Mouse (Mus musculus) hindbrain, embryonic 14.5 days (tissue): ENCODE measurements around the gene Fads6. TPM values are rescaled to one million over a fixed set of nuclear protein-coding genes. Genes with fewer than 3 reads are reported as not detected.
A peak's percentile ranks its signal among the peaks of the same experiment; 100 is the strongest.

Experiments
- ATAC-seq: fragments of 200-750 bp; cut with Nextera tagmentation; 2 replicates; pipeline ENCODE4 v1.8.0; 2017; ENCODE audit warnings: moderate number of reproducible peaks, mild to moderate bottlenecking, moderate TSS enrichment, moderate library complexity; ENCODE audit not compliant: low FRiP score
- DNase-seq: peaks from one replicate; pipeline ENCODE4 v3.0.0-alpha.2; 2015; ENCODE audit warnings: low spot score
- H3K27ac ChIP-seq: fragments of 300-500 bp; sonication (generic); 2 replicates; pipeline ENCODE4 v1.5.1; 2014; ENCODE audit warnings: mild to moderate bottlenecking, moderate library complexity
- H3K27me3 ChIP-seq: fragments of 300-500 bp; sonication (generic); 2 replicates; pipeline ENCODE4 v1.6.1; 2014; ENCODE audit warnings: mild to moderate bottlenecking, low read length, mixed read lengths; ENCODE audit not compliant: control insufficient read depth, insufficient read depth
- H3K36me3 ChIP-seq: fragments of 300-500 bp; sonication (generic); replicated peaks from 2 replicates; pipeline ENCODE4 v1.6.1; 2014; ENCODE audit not compliant: control insufficient read depth, insufficient read depth
- H3K4me1 ChIP-seq: fragments of 300-500 bp; sonication (generic); replicated peaks from 2 replicates; pipeline ENCODE4 v1.6.1; 2014; ENCODE audit warnings: antibody characterized with exemption, low read length, mixed read lengths; ENCODE audit not compliant: control insufficient read depth, insufficient read depth
- H3K4me2 ChIP-seq: fragments of 300-500 bp; sonication (generic); replicated peaks from 2 replicates; pipeline ENCODE4 v1.6.1; 2014; ENCODE audit warnings: mild to moderate bottlenecking, moderate library complexity
- H3K4me3 ChIP-seq: fragments of 300-500 bp; sonication (generic); replicated peaks from 2 replicates; pipeline ENCODE4 v1.5.1; 2014; ENCODE audit warnings: mild to moderate bottlenecking, low read length
- H3K9ac ChIP-seq: fragments of 300-500 bp; sonication (generic); 2 replicates; pipeline ENCODE4 v1.6.1; 2014
- H3K9me3 ChIP-seq: fragments of 300-500 bp; sonication (generic); 2 replicates; pipeline ENCODE4 v1.6.1; 2016; ENCODE audit warnings: low read length; ENCODE audit not compliant: control insufficient read depth
- WGBS: fragments of 180-500 bp; shearing (Covaris S2); extraction: QIAGEN DNeasy Blood & Tissue Kit; methylation state at CpG from one replicate; pipeline ENCODE4 v1.1.7; 2014; 5-methylcytosine and 5-hydroxymethylcytosine counted together
- polyA plus RNA-seq: library from polyadenylated mRNA; unstranded; fragments of >200 nt; fragmentation: Nextera tagmentation; extraction: Ambion mirVana; gene quantifications from 2 replicates; pipeline ENCODE4 v1.2.1, GENCODE M21; 2014

Fads6 gene
- polyA plus RNA-seq, 1 experiment from 2014 or later = 1.4 TPM

DNA sequence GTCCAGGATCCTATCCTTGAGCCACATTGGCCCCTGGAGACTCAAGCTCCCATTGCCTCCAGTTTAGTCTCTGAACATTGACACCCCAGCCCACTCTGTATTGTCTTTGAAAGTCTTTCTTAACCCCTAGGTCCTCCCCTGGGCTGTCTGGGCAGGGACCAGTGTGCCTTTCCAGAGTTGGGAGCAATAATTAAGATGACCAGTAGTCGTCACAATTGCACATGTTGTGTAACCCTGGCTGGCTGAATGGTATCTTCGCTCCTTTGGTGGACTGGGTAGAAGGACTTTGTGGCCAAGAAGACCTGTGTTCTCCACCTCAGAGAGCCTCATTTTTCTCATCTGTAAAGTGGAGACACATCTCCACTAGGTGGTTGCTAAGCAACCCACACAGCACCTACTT lies 16.8 kb upstream of the Fads6 start:
- DNase-seq (no peak), ATAC-seq (no peak)
- H3K27me3 ChIP-seq = peaks cover 64% of the 10 kb centered on the region
- H3K4me2 ChIP-seq = no peak overlapping the region
- H3K4me3 ChIP-seq = no peak overlapping the region
- no peaks in the 10 kb centered on the region for H3K9me3 ChIP-seq
- 45% methylated on average over 2 of the region's 2 CpGs for WGBS
- H3K27ac ChIP-seq = no peak overlapping the region
- no peak overlapping the region for H3K9ac ChIP-seq
- H3K4me1 ChIP-seq = 0 out of 2 replicates have a peak, but pooled peaks cover 3% of the 10 kb centered on the region
- H3K36me3 ChIP-seq = no peaks in the 10 kb centered on the region

DNA sequence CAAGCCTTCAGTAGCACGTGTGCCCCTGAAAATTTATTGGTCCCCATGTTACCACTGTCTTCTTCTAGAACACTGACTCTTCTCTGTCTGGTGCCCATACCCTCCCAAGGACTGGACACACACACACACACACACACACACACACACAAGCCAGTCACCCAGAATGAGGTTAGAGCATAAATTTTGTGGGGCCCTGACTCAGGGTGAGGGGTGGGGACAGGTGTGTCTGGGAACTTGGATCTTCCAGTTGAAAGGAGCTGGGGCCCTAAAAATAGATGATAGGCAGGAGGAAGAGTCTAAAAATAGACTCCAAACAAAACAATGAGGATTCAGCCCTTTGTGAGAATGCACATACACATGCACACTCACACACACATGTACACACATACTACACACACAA lies 11.3 kb upstream of the Fads6 start:
- H3K36me3 ChIP-seq = no peaks in the 10 kb centered on the region
- H3K4me3 ChIP-seq = no peak overlapping the region
- peaks cover 14% of the 10 kb centered on the region; the same call in 1 of the 2 replicates for H3K27me3 ChIP-seq
- no peak overlapping the region for H3K4me2 ChIP-seq
- no peak overlapping the region for H3K9ac ChIP-seq
- ATAC-seq (no peak), DNase-seq (no peak)
- no peak overlapping the region for H3K27ac ChIP-seq
- H3K4me1 ChIP-seq = no peaks in the 10 kb centered on the region
- 80% methylated on average over 1 of the region's 1 CpGs for WGBS
- H3K9me3 ChIP-seq = no peaks in the 10 kb centered on the region

DNA sequence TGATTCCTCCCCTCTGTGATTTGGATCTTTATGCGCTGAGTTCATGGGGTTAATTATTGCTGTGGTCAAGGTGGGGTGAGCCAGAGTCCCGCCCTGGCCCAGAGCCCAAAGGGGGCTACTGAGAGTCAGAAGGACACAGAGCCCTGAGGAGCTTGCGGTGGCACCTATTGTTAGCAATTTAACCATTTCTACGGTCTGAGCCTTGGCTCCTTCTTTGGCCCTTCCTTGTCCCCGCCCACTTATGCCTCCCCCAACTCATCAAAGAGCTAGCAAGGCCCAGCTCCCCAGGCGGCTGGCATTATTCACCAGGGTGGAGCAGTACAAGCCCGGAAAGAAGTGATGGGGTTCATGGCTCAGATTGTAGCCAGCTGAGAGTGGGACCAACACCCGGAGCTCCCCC lies 9.4 kb upstream of the Fads6 start, which contains the start of gene Otop2:
Otop2 (plus strand) TSS at position 301 of the 400 bp plus-strand sequence.
- DNase-seq (no peak), ATAC-seq (no peak)
- WGBS = 12% methylated on average over 8 of the region's 8 CpGs
- H3K36me3 ChIP-seq = no peaks in the 10 kb centered on the region
- no peak within 1 kb of the TSS for H3K27ac ChIP-seq
- no peaks in the 10 kb centered on the region for H3K9me3 ChIP-seq
- H3K4me2 ChIP-seq = no peak within 1 kb of the TSS
- H3K9ac ChIP-seq = no peak within 1 kb of the TSS
- 0 out of 2 replicates have a peak, but pooled peaks cover 3% of the 10 kb centered on the region for H3K27me3 ChIP-seq
- H3K4me3 ChIP-seq = no peak within 1 kb of the TSS
- H3K4me1 ChIP-seq = no peaks in the 10 kb centered on the region

DNA sequence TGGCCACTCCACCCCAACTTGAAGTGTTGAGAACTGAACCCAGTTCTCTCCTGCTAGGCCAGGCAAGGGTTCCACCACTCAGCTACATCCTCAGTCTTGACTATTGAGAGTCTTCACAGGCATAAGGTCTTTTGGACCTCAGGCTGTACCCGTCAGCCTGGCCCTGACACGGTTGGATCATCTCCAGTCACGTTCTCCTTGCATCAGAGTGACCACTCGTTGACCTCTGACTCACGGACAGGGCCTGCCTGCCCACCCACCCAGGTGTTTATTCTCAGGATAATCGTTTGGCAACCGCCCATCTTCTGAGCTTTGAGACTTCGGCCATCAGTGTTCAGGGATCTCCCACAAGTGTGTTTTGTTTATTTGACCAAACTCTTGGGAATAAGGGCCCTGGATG lies 5.7 kb upstream of the Fads6 start:
- no peak overlapping the region for H3K27ac ChIP-seq
- 81% methylated on average over 8 of the region's 8 CpGs for WGBS
- ATAC-seq = no peak
- 0 out of 2 replicates have a peak, but pooled peaks cover 6% of the 10 kb centered on the region for H3K27me3 ChIP-seq
- no peak overlapping the region for H3K9ac ChIP-seq
- DNase-seq = no peak
- H3K4me1 ChIP-seq = no peaks in the 10 kb centered on the region
- H3K4me2 ChIP-seq = no peak overlapping the region
- H3K4me3 ChIP-seq = no peak overlapping the region
- 0 out of 2 replicates have a peak, but pooled peaks cover 2% of the 10 kb centered on the region for H3K9me3 ChIP-seq
- H3K36me3 ChIP-seq = no peaks in the 10 kb centered on the region

DNA sequence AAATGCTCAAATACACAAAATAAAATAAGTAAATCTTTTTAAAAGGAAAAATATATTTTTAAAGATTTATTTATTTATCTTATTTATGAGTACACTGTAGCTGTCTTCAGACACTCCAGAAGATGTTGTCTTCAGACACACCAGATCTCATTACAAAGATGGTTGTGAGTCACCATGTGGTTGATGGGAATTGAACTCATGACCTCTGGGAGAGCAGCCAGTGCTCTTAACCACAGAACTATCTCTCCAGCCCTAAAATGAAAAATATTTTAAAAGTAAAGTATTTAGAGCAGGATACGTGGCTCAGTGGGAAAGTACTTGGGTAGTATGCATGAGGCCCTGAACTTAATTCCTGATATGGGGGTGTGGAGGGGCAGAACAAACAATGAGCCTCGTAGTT lies 3.9 kb upstream of the Fads6 start:
- no peak for DNase-seq

DNA sequence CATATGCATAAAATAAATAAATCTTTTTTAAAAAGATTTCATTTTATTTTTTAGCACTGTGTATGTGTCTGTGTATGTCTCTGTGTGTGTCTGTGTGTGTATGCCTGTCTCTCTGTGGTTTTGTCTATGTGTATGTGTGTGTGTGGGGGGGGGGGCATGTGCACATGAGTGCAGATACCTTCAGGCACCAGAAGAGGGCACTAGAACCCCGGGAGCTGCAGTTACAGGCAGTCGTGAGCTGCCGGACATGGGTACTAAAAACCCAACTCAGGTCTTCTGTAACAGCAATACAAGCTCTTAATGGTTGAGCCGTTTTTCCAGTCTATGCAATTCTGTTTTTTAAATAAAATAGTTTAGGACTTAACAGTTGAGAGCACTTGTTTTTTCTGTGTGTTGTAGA lies 3.3 kb upstream of the Fads6 start:
- no peak overlapping the region for H3K27ac ChIP-seq
- H3K4me1 ChIP-seq = peaks cover 6% of the 10 kb centered on the region
- ATAC-seq = no peak

More for the DNA sequence above, 3.9 kb upstream of the Fads6 start:
- H3K4me1 ChIP-seq = peaks cover 6% of the 10 kb centered on the region
- no peak for ATAC-seq
- H3K4me2 ChIP-seq = no peak overlapping the region
- no peak overlapping the region for H3K27ac ChIP-seq
- 0 out of 2 replicates have a peak, but pooled peaks cover 2% of the 10 kb centered on the region for H3K9me3 ChIP-seq
- WGBS = 91% methylated on average over 2 of the region's 2 CpGs
- no peak overlapping the region for H3K9ac ChIP-seq
- peaks cover 9% of the 10 kb centered on the region; the same call in 1 of the 2 replicates for H3K27me3 ChIP-seq
- no peaks in the 10 kb centered on the region for H3K36me3 ChIP-seq
- no peak overlapping the region for H3K4me3 ChIP-seq

DNA sequence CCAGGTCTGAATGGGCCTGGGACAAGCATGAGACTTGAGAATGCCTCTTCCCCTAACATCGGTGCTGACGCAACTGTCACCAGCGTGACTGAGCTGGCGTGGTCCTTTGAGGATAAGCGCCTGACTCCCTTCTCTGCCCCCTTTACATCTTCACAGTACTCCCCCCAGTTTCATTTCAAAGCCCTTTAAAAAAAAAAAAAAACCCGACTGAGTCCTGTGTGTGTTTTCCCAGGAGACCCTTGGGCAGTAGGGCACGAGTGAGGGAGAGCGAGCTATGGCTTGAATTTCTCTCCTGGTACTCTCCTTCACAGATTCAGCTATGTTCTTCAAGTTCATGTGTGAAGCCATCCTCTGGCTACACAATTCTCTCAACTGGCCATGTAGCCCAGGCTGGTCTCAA lies 697 bp upstream of the Fads6 start:
- Histone ChIP-seq H3K9me3 (0 out of 2 replicates have a peak, but pooled peaks cover 2% of the 10 kb centered on the region), H3K27ac (no peak overlapping the region), H3K9ac (no peak overlapping the region), H3K4me2 (peak overlapping the region; percentile 86), H3K4me1 (peaks cover 6% of the 10 kb centered on the region), H3K36me3 (no peaks in the 10 kb centered on the region), H3K4me3 (no peak overlapping the region), H3K27me3 (peaks cover 11% of the 10 kb centered on the region; the same call in 1 of the 2 replicates)
- WGBS = 66% methylated on average over 8 of the region's 8 CpGs
- DNase-seq = no peak
- no peak for ATAC-seq

More for the DNA sequence above, 3.3 kb upstream of the Fads6 start:
- no peak overlapping the region for H3K4me3 ChIP-seq
- no peak for DNase-seq
- 0 out of 2 replicates have a peak, but pooled peaks cover 2% of the 10 kb centered on the region for H3K9me3 ChIP-seq
- H3K36me3 ChIP-seq = no peaks in the 10 kb centered on the region
- peaks cover 11% of the 10 kb centered on the region; the same call in 1 of the 2 replicates for H3K27me3 ChIP-seq
- H3K4me2 ChIP-seq = no peak overlapping the region
- no peak overlapping the region for H3K9ac ChIP-seq
- 85% methylated on average over 4 of the region's 4 CpGs for WGBS

DNA sequence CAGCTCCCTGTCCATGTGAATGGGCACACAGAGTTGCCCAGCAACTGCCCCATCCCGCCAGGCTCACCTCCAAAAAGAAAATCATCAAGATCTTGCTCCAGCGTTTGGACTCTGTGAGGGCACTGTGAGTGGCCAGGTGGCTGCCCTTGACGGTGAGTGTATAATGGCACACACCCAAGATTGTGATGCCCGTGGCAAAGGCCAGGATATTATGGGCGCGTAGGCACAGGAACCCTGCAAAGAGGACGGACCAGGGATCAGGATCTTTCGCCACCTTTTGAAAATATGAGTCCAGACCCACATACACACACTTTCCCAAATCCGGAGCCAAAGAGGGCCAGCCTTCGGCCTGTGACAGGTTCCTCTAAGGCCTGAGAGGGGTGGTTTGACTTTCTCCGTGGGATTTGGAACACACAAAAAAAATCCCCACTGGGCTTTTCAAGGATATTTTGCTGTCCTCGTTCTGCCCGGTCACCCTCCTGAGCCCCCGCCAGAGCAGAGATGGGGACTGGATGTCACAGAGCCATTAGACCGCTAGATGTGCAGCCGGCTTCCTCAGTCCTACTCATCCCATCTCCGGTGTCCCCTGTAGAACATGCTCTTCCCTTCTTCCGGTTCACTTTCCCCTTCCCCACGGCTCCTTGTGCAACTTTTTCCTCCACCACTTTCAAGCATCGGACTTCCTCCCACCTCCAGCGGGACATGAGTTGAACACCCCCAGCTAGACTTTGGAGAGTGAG lies 822 bp downstream of the Fads6 start:
- Histone ChIP-seq H3K9ac (peak overlapping the region; percentile 77), H3K27ac (no peak overlapping the region), H3K9me3 (0 out of 2 replicates have a peak, but pooled peaks cover 2% of the 10 kb centered on the region), H3K4me2 (peak overlapping the region; percentile 86), H3K36me3 (no peaks in the 10 kb centered on the region), H3K4me1 (peaks cover 6% of the 10 kb centered on the region), H3K27me3 (peaks cover 11% of the 10 kb centered on the region; the same call in 1 of the 2 replicates), H3K4me3 (peak overlapping the region; percentile 49)
- WGBS = 54% methylated on average over 21 of the region's 21 CpGs
- DNase-seq = no peak
- no peak for ATAC-seq

DNA sequence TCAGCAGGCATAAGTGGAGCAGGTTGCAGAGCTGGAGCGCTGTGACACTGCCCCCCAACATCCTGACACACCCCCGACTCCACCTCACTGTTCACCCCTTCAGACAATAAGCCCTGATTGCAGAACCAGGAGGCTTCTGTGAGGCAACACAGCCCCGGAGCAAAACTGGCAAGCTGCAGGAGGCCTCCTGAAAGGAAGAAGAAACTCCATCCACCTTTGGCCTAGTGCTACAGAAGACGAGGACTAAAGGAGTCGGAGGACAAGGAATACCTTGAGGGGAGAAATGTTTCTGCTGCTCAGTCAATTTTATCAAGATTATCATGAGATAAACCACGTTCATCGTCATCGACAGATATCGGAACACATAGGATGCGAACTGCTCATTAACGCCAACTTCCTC lies 1.5 kb downstream of the Fads6 start:
- 91% methylated on average over 11 of the region's 11 CpGs for WGBS

More for the DNA sequence above, 1.5 kb downstream of the Fads6 start:
- H3K27ac ChIP-seq = no peak overlapping the region
- no peaks in the 10 kb centered on the region for H3K36me3 ChIP-seq
- H3K4me2 ChIP-seq = peak overlapping the region; percentile 86; the same call in 1 of the 2 replicates
- H3K4me3 ChIP-seq = no peak overlapping the region
- 0 out of 2 replicates have a peak, but pooled peaks cover 2% of the 10 kb centered on the region for H3K9me3 ChIP-seq
- no peak overlapping the region for H3K9ac ChIP-seq
- DNase-seq = no peak
- no peak for ATAC-seq
- peaks cover 6% of the 10 kb centered on the region for H3K4me1 ChIP-seq
- peaks cover 11% of the 10 kb centered on the region; the same call in 1 of the 2 replicates for H3K27me3 ChIP-seq
